Mouse (Mus musculus) neural tube, embryonic 11.5 days (tissue): ENCODE results near the gene Gm17651. TPM values are rescaled to one million over a fixed set of nuclear protein-coding genes. Genes with fewer than 3 reads are reported as not detected.
A peak's percentile ranks its signal among the peaks of the same experiment; 100 is the strongest.

Experiments
- ATAC-seq: fragments of 200-750 bp; cut with Nextera tagmentation; 2 replicates; pipeline ENCODE4 v1.8.0; 2017; ENCODE audit warnings: moderate number of reproducible peaks, mild to moderate bottlenecking, moderate TSS enrichment, moderate library complexity; ENCODE audit not compliant: insufficient read depth, low FRiP score, low TSS enrichment
- DNase-seq: peaks from one replicate; pipeline ENCODE4 v3.0.0-alpha.2; 2015; ENCODE audit warnings: low spot score
- H3K27ac ChIP-seq: fragments of 300-500 bp; sonication (generic); 2 replicates; pipeline ENCODE4 v1.5.1; 2014; ENCODE audit warnings: low read depth, mild to moderate bottlenecking, low read length
- H3K27me3 ChIP-seq: fragments of 300-500 bp; sonication (generic); 2 replicates; pipeline ENCODE4 v1.6.1; 2014; ENCODE audit warnings: mild to moderate bottlenecking, low read length, mixed read lengths; ENCODE audit not compliant: control insufficient read depth, insufficient read depth
- H3K36me3 ChIP-seq: fragments of 300-500 bp; sonication (generic); 2 replicates; pipeline ENCODE4 v1.6.1; 2014; ENCODE audit warnings: mild to moderate bottlenecking, low read length, moderate library complexity, mixed read lengths; ENCODE audit not compliant: control insufficient read depth, insufficient read depth
- H3K4me1 ChIP-seq: fragments of 300-500 bp; sonication (generic); 2 replicates; pipeline ENCODE4 v1.6.1; 2014; ENCODE audit warnings: low read length, mixed read lengths; ENCODE audit not compliant: control insufficient read depth, insufficient read depth
- H3K4me2 ChIP-seq: fragments of 300-500 bp; sonication (generic); 2 replicates; pipeline ENCODE4 v1.6.1; 2014; ENCODE audit warnings: low read depth, mild to moderate bottlenecking, moderate library complexity
- H3K4me3 ChIP-seq: fragments of 300-500 bp; sonication (generic); 2 replicates; pipeline ENCODE4 v1.5.1; 2014; ENCODE audit warnings: low read depth, low read length
- H3K9ac ChIP-seq: fragments of 300-500 bp; sonication (generic); 2 replicates; pipeline ENCODE4 v1.6.1; 2014; ENCODE audit warnings: mild to moderate bottlenecking, low read length
- H3K9me3 ChIP-seq: fragments of 300-500 bp; sonication (generic); 2 replicates; pipeline ENCODE4 v1.6.1; 2016; ENCODE audit warnings: low read length; ENCODE audit not compliant: control insufficient read depth
- WGBS: fragments of 180-500 bp; shearing (Covaris S2); extraction: QIAGEN DNeasy Blood & Tissue Kit; methylation state at CpG from one replicate; pipeline ENCODE4 v1.1.7; 2014; 5-methylcytosine and 5-hydroxymethylcytosine counted together
- polyA plus RNA-seq: library from polyadenylated mRNA; unstranded; fragments of >200 nt; fragmentation: Nextera tagmentation; extraction: Ambion mirVana; gene quantifications from 2 replicates; pipeline ENCODE4 v1.2.1, GENCODE M21; 2014

Gene Gm17651
- polyA plus RNA-seq, 1 experiment from 2014 or later, result not detected

DNA sequence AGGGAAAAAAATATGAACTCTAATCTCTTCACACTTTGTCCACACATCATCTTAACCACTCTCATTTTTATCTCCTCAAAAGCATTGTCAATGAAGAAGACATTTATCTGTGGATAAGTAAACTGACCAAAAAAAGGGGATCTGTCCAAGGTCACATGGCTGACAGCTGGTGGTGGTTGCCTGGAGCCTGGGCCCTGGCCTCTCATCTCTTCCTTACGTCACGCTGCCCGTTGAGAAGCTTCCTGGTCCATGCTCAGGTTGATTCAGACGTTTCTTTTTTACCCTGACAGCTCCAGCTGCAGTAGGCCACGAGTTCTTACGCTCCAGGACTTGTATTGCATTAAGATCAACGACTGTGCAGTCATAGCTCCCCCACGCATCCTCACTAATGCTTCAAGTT is 8.3 kb downstream of the Gm17651 start:
- no peak overlapping the region for H3K27ac ChIP-seq
- H3K27me3 ChIP-seq, result no peaks in the 10 kb centered on the region
- ATAC-seq (no peak), DNase-seq (no peak)
- H3K9me3 ChIP-seq, result no peaks in the 10 kb centered on the region
- H3K9ac ChIP-seq, result no peak overlapping the region
- H3K4me3 ChIP-seq, result no peak overlapping the region
- WGBS, result 84% methylated on average over 8 of the region's 8 CpGs
- H3K4me1 ChIP-seq, result no peaks in the 10 kb centered on the region
- no peaks in the 10 kb centered on the region for H3K36me3 ChIP-seq
- no peak overlapping the region for H3K4me2 ChIP-seq

GRCm38 (mm10) chr3:97665525-97665924 is 9.0 kb downstream of the Gm17651 start:
- ATAC-seq, result no peak

GRCm38 (mm10) chr3:97661206-97661605 is 13.3 kb downstream of the Gm17651 start:
- WGBS, result 83% methylated on average over 8 of the region's 8 CpGs
- H3K9ac ChIP-seq, result no peak overlapping the region
- DNase-seq, result no peak
- H3K27ac ChIP-seq, result no peak overlapping the region
- no peak overlapping the region for H3K4me2 ChIP-seq
- no peak overlapping the region for H3K4me3 ChIP-seq
- H3K36me3 ChIP-seq, result no peaks in the 10 kb centered on the region
- H3K4me1 ChIP-seq, result peaks cover 10% of the 10 kb centered on the region
- no peaks in the 10 kb centered on the region for H3K9me3 ChIP-seq
- ATAC-seq, result no peak
- no peaks in the 10 kb centered on the region for H3K27me3 ChIP-seq

More at GRCm38 (mm10) chr3:97665525-97665924, 9.0 kb downstream of the Gm17651 start:
- DNase-seq, result no peak
- Histone ChIP-seq H3K4me1 (no peaks in the 10 kb centered on the region), H3K36me3 (no peaks in the 10 kb centered on the region), H3K4me3 (no peak overlapping the region), H3K27me3 (no peaks in the 10 kb centered on the region), H3K27ac (no peak overlapping the region), H3K4me2 (no peak overlapping the region), H3K9me3 (no peaks in the 10 kb centered on the region), H3K9ac (no peak overlapping the region)
- WGBS, result 92% methylated on average over 9 of the region's 9 CpGs

- WGBS, result 79% methylated on average over 7 of the region's 7 CpGs
- H3K9me3 ChIP-seq, result no peaks in the 10 kb centered on the region
- no peak overlapping the region for H3K9ac ChIP-seq
- H3K27ac ChIP-seq, result no peak overlapping the region
- peaks cover 10% of the 10 kb centered on the region for H3K4me1 ChIP-seq
- no peaks in the 10 kb centered on the region for H3K36me3 ChIP-seq
- ATAC-seq, result no peak
- H3K4me2 ChIP-seq, result no peak overlapping the region
- DNase-seq, result no peak
- H3K4me3 ChIP-seq, result no peak overlapping the region
- no peaks in the 10 kb centered on the region for H3K27me3 ChIP-seq
Measured at GRCm38 (mm10) chr3:97659746-97660145, 14.7 kb downstream of the Gm17651 start.

DNA sequence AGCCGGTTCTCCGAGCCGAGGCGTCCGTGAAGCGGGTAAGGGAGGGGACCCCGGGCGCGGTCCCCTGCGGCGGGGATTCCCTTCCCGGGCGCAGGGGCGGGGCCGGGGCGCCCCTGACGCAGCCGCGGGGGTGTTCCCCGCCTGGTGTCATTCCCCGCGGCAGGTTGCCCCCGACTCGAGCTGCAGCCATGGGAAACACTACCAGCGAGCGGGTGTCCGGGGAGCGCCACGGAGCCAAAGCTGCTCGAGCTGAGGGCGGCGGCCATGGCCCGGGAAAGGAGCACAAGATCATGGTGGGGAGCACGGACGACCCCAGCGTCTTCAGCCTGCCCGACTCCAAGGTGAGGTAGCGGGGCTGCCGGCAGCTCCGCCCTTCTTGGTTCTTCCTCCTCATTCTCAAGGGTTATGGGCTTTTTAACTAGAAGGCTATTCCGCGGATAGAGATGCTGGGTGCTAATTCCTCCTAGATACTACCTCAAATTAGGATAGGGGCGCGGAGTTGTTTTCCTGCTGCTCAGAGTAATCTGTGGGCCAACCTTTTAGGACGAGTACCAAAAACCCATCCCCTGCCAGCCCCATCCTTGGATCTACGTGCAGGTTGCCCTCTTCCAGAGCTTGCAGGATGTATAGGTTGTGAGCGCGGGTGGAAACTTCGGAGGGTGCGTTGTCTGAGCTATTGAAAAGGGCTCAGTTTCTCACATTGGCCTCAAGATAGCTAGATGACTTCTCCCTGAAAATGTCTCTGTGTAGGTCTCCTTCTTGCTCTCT is 15.9 kb downstream of the Gm17651 start:
- peak; percentile 64; the same call in 1 of the 2 replicates for ATAC-seq
- Histone ChIP-seq H3K4me2 (peak overlapping the region; percentile 56), H3K27me3 (no peaks in the 10 kb centered on the region), H3K4me3 (peak overlapping the region; percentile 69), H3K4me1 (peaks cover 10% of the 10 kb centered on the region), H3K9ac (peak overlapping the region; percentile 70), H3K27ac (no peak overlapping the region), H3K9me3 (no peaks in the 10 kb centered on the region), H3K36me3 (no peaks in the 10 kb centered on the region)
- 2% methylated on average over 49 of the region's 50 CpGs for WGBS
- no peak for DNase-seq

DNA sequence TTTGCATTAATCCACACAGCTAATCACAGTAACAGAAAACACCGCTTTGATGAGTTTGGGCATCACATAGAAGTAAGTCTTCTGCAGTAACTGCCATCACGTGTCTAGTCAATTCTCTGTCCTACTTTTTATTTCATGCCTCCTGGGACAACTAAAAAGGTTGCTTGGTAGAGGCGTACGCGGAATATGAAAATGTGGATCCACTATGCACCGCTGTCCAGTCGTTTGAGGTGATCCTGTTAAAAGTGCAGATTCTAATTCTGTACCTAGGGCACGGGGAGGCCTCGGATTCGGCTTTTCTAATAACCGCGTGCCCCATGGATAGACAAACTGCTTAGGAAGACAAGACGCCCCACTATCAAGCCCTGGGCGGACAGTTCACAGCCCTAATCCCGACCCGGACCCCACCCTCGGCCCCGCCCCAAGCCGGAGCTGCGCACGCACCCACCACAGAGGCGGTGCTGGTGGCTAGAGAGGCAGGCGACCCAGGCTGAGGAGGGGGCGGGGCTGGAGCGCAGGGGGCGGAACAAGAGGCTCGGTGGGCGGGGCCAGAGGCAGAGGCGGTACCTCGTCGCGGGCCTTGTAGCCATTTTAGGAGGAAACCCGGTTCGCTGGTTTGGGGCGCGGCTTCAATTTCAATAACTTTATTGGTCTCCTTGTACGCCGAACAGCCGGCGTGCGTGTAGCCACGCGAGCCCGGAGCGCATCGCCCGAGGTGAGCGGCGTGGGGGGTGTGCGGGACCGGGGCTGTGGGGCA is 16.7 kb downstream of the Gm17651 start, which contains the start of gene Prkab2:
TSS of gene Prkab2 (plus strand) at position 539 of the 757 bp plus-strand sequence.
- Histone ChIP-seq H3K4me1 (peaks cover 10% of the 10 kb centered on the region), H3K4me2 (peak within 1 kb of the TSS; percentile 70), H3K9me3 (no peaks in the 10 kb centered on the region), H3K27me3 (no peaks in the 10 kb centered on the region), H3K9ac (peak within 1 kb of the TSS; percentile 70), H3K27ac (no peak within 1 kb of the TSS), H3K4me3 (peak within 1 kb of the TSS; percentile 69), H3K36me3 (no peaks in the 10 kb centered on the region)
- peak; percentile 94 for ATAC-seq
- WGBS, result 4% methylated on average over 46 of the region's 51 CpGs
- DNase-seq, result peak; percentile 99

GRCm38 (mm10) chr3:97654901-97655300 is 19.6 kb downstream of the Gm17651 start:
- Histone ChIP-seq H3K4me1 (peaks cover 10% of the 10 kb centered on the region), H3K36me3 (no peaks in the 10 kb centered on the region), H3K9ac (no peak overlapping the region), H3K9me3 (no peaks in the 10 kb centered on the region), H3K27me3 (no peaks in the 10 kb centered on the region), H3K4me3 (no peak overlapping the region), H3K27ac (no peak overlapping the region), H3K4me2 (no peak overlapping the region)
- DNase-seq (no peak), ATAC-seq (no peak)
- WGBS, result 82% methylated on average over 8 of the region's 8 CpGs

- Histone ChIP-seq H3K9ac (no peak overlapping the region), H3K4me3 (no peak overlapping the region), H3K27ac (no peak overlapping the region), H3K36me3 (no peaks in the 10 kb centered on the region), H3K4me2 (no peak overlapping the region), H3K9me3 (no peaks in the 10 kb centered on the region), H3K4me1 (peaks cover 4% of the 10 kb centered on the region), H3K27me3 (no peaks in the 10 kb centered on the region)
- 92% methylated on average over 5 of the region's 5 CpGs for WGBS
- DNase-seq (no peak), ATAC-seq (no peak)
Measured at GRCm38 (mm10) chr3:97653781-97654180, 20.7 kb downstream of the Gm17651 start.
